Mouse (Mus musculus): ENCODE data around the gene Ntn3. TPM values are rescaled to one million over a fixed set of nuclear protein-coding genes. Genes with fewer than 3 reads are reported as not detected.

The Ntn3 gene
- polyA plus RNA-seq, 1 experiment = 0.37 TPM

DNA sequence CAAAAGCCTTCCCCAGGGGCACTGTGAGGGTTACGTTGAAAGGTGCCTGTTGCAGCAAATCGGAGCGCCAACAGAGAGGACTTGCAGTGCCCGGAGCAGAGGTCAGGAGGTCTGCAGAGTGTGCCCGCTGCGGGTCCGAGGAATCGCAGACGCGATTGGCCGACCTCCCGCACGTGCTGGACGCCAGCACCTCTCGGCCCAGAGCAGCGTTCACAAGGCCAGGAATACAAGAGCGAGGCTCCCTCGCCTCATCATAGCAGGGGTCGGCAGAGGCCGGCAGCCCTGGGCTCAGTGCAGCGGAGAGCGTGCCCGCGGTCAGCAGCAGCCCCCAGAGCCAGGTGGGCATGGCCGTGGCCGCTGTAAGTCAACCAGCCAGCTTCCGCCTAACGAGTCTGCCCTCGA lies 689 bp downstream of the Ntn3 start:
- Histone ChIP-seq H3K4me1 (ENCODE audit: control insufficient read depth, insufficient read depth, low read length) (peaks cover 9% of the 10 kb centered on the region), H3K4me3 (replicated peaks; ENCODE audit: control insufficient read depth, low read depth, low read length) (peak overlapping the region; percentile 1), H3K27ac (ENCODE audit: control insufficient read depth, insufficient read depth, low read depth, low read length, poor library complexity) (peak overlapping the region; percentile 67)
- 16% methylated on average over 29 of the region's 29 CpGs for WGBS
- TF ChIP-seq CTCF (IDR thresholded peaks at IDR 0.05; ENCODE audit: control insufficient read depth, insufficient read depth, low read length) (no peak), POLR2A (IDR thresholded peaks at IDR 0.05; ENCODE audit: borderline replicate concordance, control insufficient read depth, low read depth, low read length) (peak; percentile 44; the same call in 1 of the 2 replicates)

- 88% methylated on average over 34 of the region's 34 CpGs for WGBS
- H3K4me1 ChIP-seq (ENCODE audit: control insufficient read depth, insufficient read depth, low read length) = peaks cover 9% of the 10 kb centered on the region
- TF ChIP-seq CTCF (IDR thresholded peaks at IDR 0.05; ENCODE audit: control insufficient read depth, insufficient read depth, low read length) (no peak), POLR2A (IDR thresholded peaks at IDR 0.05; ENCODE audit: borderline replicate concordance, control insufficient read depth, low read depth, low read length) (no peak)
- H3K27ac ChIP-seq (ENCODE audit: control insufficient read depth, insufficient read depth, low read depth, low read length, poor library complexity) = no peak overlapping the region; the same call in 1 of the 2 replicates
- no peak overlapping the region for H3K4me3 ChIP-seq (replicated peaks; ENCODE audit: control insufficient read depth, low read depth, low read length)
These were observed 1.3 kb downstream of the Ntn3 start for GRCm38 (mm10) chr17:24207768-24208640.

- H3K4me1 ChIP-seq (ENCODE audit: control insufficient read depth, insufficient read depth, low read length) = peaks cover 9% of the 10 kb centered on the region
- 5% methylated on average over 62 of the region's 62 CpGs for WGBS
- TF ChIP-seq POLR2A (IDR thresholded peaks at IDR 0.05; ENCODE audit: borderline replicate concordance, control insufficient read depth, low read depth, low read length) (peak; percentile 14; the same call in 1 of the 2 replicates), CTCF (IDR thresholded peaks at IDR 0.05; ENCODE audit: control insufficient read depth, insufficient read depth, low read length) (no peak)
- peak overlapping the region; percentile 3 for H3K4me3 ChIP-seq (replicated peaks; ENCODE audit: control insufficient read depth, low read depth, low read length)
- H3K27ac ChIP-seq (ENCODE audit: control insufficient read depth, insufficient read depth, low read depth, low read length, poor library complexity) = no peak overlapping the region
These were observed 2.6 kb downstream of the Ntn3 start for GRCm38 (mm10) chr17:24206451-24207351.

DNA sequence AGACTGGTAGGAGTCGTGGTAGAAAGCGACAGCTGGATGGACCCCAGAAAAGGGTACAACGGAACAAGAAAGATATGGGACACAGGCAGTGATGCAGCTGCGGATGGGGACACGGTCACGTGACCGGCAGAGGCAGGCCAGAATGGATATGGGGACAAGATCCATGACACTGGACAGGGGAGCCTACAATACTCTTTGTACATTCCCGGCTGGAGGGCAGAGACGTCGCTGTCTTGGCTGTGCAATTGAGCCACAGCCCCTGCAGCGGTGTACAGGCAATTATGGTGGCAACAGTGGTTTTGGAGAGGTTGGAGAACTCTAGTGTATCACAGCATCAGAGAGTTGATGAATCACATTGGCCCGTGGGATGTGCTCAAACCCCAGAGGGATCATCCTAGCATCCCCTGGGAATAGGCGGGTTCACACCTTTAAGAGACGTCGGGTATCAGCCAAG lies 3.4 kb downstream of the Ntn3 start:
- no peak for TF ChIP-seq CTCF (IDR thresholded peaks at IDR 0.05; ENCODE audit: control insufficient read depth, insufficient read depth, low read length)
- TF ChIP-seq POLR2A (IDR thresholded peaks at IDR 0.05; ENCODE audit: borderline replicate concordance, control insufficient read depth, low read depth, low read length) = no peak
- peak overlapping the region; percentile 46 for H3K27ac ChIP-seq (ENCODE audit: control insufficient read depth, insufficient read depth, low read depth, low read length, poor library complexity)
- H3K4me1 ChIP-seq (ENCODE audit: control insufficient read depth, insufficient read depth, low read length) = peaks cover 7% of the 10 kb centered on the region
- peak overlapping the region; percentile 65 for H3K4me3 ChIP-seq (replicated peaks; ENCODE audit: control insufficient read depth, low read depth, low read length)
- WGBS = 5% methylated on average over 15 of the region's 15 CpGs

- peak within 1 kb of the TSS; percentile 65 for H3K4me3 ChIP-seq (replicated peaks; ENCODE audit: control insufficient read depth, low read depth, low read length)
- peak within 1 kb of the TSS; percentile 46 for H3K27ac ChIP-seq (ENCODE audit: control insufficient read depth, insufficient read depth, low read depth, low read length, poor library complexity)
- WGBS = 1% methylated on average over 65 of the region's 65 CpGs
- no peak for TF ChIP-seq CTCF (IDR thresholded peaks at IDR 0.05; ENCODE audit: control insufficient read depth, insufficient read depth, low read length)
- TF ChIP-seq POLR2A (IDR thresholded peaks at IDR 0.05; ENCODE audit: borderline replicate concordance, control insufficient read depth, low read depth, low read length) = peak; percentile 15; the same call in 1 of the 2 replicates
- peaks cover 7% of the 10 kb centered on the region for H3K4me1 ChIP-seq (ENCODE audit: control insufficient read depth, insufficient read depth, low read length)
These were observed 3.9 kb downstream of the Ntn3 start, which contains the start of gene Tbc1d24 for GRCm38 (mm10) chr17:24205284-24205888. TSS of gene Tbc1d24 (minus strand) at chr17:24205562.

GRCm38 (mm10) chr17:24204846-24205245 lies 4.5 kb downstream of the Ntn3 start:
- Histone ChIP-seq H3K4me1 (ENCODE audit: control insufficient read depth, insufficient read depth, low read length) (peaks cover 7% of the 10 kb centered on the region), H3K4me3 (replicated peaks; ENCODE audit: control insufficient read depth, low read depth, low read length) (peak overlapping the region; percentile 65), H3K27ac (ENCODE audit: control insufficient read depth, insufficient read depth, low read depth, low read length, poor library complexity) (peak overlapping the region; percentile 46; the same call in 1 of the 2 replicates)
- no peak for TF ChIP-seq POLR2A (IDR thresholded peaks at IDR 0.05; ENCODE audit: borderline replicate concordance, control insufficient read depth, low read depth, low read length)
- TF ChIP-seq CTCF (IDR thresholded peaks at IDR 0.05; ENCODE audit: control insufficient read depth, insufficient read depth, low read length) = no peak
- 3% methylated on average over 7 of the region's 7 CpGs for WGBS

GRCm38 (mm10) chr17:24203611-24204534 lies 5.5 kb downstream of the Ntn3 start:
- peaks cover 7% of the 10 kb centered on the region for H3K4me1 ChIP-seq (ENCODE audit: control insufficient read depth, insufficient read depth, low read length)
- WGBS = 64% methylated on average over 3 of the region's 3 CpGs
- no peak overlapping the region for H3K4me3 ChIP-seq (replicated peaks; ENCODE audit: control insufficient read depth, low read depth, low read length)
- TF ChIP-seq CTCF (IDR thresholded peaks at IDR 0.05; ENCODE audit: control insufficient read depth, insufficient read depth, low read length) = no peak
- TF ChIP-seq POLR2A (IDR thresholded peaks at IDR 0.05; ENCODE audit: borderline replicate concordance, control insufficient read depth, low read depth, low read length) = no peak
- no peak overlapping the region for H3K27ac ChIP-seq (ENCODE audit: control insufficient read depth, insufficient read depth, low read depth, low read length, poor library complexity)
